Mouse (Mus musculus): ENCODE data around the gene Hmg20b.

GRCm38 (mm10) chr10:81297246-81297645 lies 53.0 kb downstream of the Hmg20b start:
- TF ChIP-seq CTCF (IDR thresholded peaks at IDR 0.05) (no peak), EP300 (IDR thresholded peaks at IDR 0.05) (no peak)

Data from lung, postnatal 0 days (tissue).